Mouse (Mus musculus): Measurements from ENCODE around the gene Fgfr2.

Fgfr2 gene

GRCm38 (mm10) chr7:132263186-132263585 is 860.0 kb downstream of the Fgfr2 start:
- DNase-seq (ENCODE audit: low spot score) = no peak

- DNase-seq (ENCODE audit: low spot score) = no peak
These were observed 860.5 kb downstream of the Fgfr2 start for GRCm38 (mm10) chr7:132262696-132263095.

DNA sequence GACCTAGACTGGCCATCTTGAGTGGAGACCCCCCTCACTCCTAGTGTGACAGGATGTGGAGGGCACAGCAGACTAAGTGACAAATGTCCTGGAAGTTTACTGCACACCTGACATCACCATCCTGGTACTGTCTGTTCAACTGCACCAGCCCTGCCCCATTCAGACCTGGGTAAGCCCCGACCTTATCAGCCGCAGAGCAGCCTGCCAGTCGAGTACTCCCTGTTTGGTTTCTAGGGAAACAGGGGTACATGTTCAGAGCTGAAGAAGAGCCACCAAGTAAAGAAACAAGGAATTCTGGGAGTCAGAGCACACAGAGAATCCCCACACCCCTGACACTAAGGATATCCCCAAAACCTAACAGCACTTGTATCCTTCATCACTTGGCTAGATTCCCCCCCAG is 861.3 kb downstream of the Fgfr2 start:
- DNase-seq (ENCODE audit: low spot score) = no peak

GRCm38 (mm10) chr7:132260632-132261031 is 862.5 kb downstream of the Fgfr2 start:
- DNase-seq (ENCODE audit: low spot score) = no peak

- DNase-seq (ENCODE audit: low spot score) = peak; percentile 84
These were observed 864.3 kb downstream of the Fgfr2 start for GRCm38 (mm10) chr7:132258817-132259216.

DNA sequence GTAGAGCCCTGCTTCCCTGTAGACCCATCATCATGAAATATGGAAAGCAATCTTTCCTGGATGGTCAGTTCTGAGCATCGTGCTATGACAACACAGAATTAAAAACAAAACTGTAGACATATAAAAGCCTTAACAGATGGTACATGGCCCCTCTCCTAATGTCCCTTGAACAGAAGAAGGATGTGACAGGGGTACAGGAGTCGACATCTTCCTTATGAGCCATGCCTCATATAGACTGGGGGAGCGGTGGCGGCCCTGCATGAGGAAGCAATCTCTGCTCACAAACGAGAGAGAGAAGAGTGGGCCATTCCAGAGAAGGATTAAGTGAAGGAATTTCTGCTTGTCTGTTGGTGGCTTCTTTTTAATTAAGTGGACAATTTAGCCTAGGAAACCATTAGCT is 864.9 kb downstream of the Fgfr2 start:
- no peak for DNase-seq (ENCODE audit: low spot score)

DNA sequence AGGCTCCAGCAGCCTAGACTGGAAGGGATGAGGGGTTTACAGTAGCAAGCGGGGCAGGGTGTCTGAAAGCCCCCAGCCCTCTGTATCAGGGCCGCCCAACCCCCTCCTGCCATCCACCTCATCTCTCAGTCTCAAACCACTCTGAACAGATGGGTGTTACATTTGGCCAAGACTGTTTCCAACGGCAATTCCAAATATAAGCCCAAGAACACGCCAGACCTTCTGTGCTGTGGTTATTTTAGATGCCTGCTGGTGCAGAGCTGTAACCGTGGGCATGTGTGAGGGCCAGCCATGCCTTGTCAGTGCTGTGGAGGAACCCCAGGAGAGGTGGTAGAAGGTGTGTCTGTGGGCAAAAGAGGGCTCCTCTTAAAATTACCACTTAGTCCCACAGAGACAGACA is 869.6 kb downstream of the Fgfr2 start:
- no peak for DNase-seq (ENCODE audit: low spot score)

DNA sequence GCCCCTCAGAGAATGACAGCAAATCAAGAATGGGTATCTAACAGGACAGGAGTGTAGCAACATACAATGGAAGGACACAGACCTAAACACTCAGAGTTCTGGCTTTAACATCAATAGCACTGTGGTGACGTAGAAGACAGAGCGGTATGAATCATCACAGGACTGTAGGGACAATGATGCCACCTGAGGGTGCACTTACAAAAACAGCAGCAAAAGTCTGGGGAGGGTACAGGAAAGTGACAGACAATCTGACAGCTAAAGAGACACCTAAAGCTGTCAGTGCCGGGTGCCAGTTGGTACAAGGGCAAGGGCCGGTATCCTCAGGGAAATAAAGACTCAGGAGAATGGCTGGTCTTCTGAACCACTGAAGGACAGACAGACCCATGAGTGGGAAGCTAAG is 870.1 kb downstream of the Fgfr2 start:
- DNase-seq (ENCODE audit: low spot score) = no peak

- no peak for DNase-seq (ENCODE audit: low spot score)
These were observed 873.5 kb downstream of the Fgfr2 start for GRCm38 (mm10) chr7:132249563-132250119.

DNA sequence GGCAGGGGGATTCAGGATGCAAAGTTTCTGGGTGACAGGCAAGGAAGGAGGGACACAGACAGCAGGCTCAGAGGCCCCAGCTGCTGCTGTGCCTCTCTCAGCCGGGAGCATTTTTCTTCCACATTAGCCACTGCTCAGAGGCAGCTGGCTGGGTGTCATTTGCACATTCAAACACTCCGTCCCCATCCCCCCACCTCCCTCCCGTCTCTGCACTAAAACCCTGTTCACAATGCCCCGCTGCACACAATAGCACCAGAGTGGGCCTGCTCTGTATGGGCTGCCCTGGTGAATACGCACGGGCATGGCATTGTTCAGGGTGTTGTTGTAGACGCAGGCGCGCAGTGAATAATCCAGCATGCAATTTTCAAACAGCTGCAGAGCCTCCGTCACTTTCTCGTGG is 875.6 kb downstream of the Fgfr2 start:
- no peak for DNase-seq (ENCODE audit: low spot score)

DNA sequence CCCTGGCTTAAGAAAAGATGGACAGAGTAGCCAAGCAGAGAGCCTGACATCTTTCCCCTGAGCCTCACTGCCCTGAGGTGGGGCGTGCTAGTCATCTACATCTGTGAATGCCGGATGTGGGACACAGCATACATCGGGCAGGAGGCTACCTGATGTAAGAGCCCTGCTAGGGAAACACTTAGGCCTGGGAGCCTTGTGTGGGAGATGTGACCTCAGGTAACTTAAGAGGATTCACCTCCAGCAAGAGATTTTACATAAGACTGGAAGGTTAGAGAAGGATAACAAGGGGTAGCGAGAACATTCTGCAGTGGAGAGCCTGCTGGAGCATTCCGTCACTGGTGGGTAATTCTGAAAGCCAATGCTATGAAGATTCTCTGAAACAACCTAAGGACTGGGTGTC is 876.1 kb downstream of the Fgfr2 start:
- DNase-seq (ENCODE audit: low spot score) = no peak

DNA sequence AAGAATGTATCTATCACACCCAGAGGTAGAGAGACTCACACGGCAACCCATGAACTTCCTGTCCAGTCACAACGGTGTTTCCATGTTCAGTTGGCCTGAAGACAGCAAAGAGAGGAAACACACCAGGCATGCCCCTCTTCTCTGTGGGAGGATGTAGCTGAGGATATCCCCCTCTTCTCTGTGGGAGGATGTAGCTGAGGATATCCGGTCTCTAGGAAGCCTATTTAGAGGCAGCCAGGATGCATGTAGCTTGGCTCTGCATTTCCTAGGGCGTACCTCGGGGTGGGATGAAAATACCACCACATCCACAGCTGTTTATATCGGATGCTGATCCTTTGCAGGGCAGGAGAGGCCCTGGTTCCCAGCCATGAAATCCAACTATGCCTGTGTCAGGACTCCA is 877.4 kb downstream of the Fgfr2 start:
- no peak for DNase-seq (ENCODE audit: low spot score)

GRCm38 (mm10) chr7:132244637-132245036 is 878.5 kb downstream of the Fgfr2 start:
- no peak for DNase-seq (ENCODE audit: low spot score)

DNA sequence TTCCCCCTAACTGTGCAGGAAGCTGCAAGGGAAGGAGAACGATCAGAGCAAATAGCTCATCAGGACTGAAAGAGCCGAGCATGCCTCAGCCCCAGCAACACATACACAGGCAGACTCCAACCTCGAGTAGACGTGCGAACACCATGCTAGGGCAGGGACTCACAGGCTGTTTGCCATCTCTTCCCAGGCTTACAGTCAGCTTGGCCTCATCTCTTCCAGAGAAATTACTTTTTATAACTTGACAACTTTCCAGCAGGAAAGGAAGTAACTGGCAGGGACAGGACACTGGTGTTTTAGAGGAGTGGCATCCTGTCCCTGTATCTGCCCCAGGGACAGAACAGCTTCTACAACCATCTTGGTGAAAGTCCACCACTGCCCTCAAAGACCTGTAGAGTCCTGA is 879.9 kb downstream of the Fgfr2 start:
- no peak for DNase-seq (ENCODE audit: low spot score)

- DNase-seq (ENCODE audit: low spot score) = peak; percentile 72
These were observed 880.5 kb downstream of the Fgfr2 start for GRCm38 (mm10) chr7:132242617-132243141.

GRCm38 (mm10) chr7:132238921-132239320 is 884.2 kb downstream of the Fgfr2 start:
- no peak for DNase-seq (ENCODE audit: low spot score)

GRCm38 (mm10) chr7:132237191-132237590 is 886.0 kb downstream of the Fgfr2 start:
- DNase-seq (ENCODE audit: low spot score) = no peak

DNA sequence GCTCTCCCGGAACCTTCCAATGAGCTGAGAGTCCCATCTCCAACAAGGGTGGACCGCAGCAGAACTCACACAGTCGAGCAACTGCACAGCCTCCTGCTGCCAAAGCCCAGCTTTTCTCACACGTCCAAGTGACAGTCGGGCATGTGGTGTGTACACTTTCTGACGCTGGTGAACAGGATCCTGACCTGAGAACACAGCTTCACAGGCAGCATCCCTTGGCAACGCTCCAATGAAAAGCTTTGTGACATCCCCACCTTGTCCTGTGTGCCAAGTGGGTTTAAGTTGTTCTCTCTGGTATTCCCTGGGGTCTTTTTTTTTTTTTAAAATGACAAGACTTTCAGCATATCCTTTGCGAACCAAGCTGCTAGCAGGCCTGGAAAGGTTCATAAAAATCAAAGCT is 886.4 kb downstream of the Fgfr2 start:
- DNase-seq (ENCODE audit: low spot score) = no peak

GRCm38 (mm10) chr7:132234250-132234649 is 888.9 kb downstream of the Fgfr2 start:
- no peak for DNase-seq (ENCODE audit: low spot score)

DNA sequence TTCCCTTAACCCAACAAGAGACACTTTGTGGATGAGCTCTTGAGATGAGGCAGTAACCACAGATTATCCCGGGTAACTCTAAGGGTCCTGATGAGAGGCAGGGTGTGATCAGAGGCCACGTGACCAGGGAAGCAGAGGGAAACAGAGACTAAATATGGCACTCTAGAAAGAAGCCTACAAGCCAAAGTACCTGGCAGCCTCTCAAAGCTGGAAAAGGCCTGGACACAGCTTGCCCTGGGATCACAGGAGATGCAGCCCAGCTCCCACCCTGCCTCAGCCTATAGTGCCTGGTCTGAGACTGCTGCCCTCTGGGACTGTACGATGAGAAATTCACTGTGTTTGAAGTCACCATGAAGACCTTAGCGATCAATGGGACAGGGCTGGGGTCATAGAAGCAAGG is 889.4 kb downstream of the Fgfr2 start:
- no peak for DNase-seq (ENCODE audit: low spot score)

DNA sequence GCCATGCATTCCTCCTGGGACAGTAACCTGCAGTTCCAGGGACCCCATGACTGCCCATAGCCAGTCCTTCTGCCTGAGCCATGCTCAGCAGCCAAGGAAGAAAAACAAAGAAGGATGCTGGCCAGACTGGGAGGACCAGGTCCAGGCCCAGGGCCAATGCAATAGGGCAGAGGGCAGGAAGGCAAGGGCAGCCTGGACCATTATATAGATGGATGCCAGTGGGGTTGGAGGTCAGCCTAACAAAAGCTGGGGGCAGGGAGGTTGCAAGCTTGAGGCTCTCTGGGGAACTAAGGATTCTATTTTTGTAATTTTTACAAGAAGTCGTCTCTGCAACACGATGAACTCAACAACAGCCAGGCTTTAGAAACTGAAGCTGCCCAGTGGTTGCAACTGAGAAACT is 890.2 kb downstream of the Fgfr2 start:
- DNase-seq (ENCODE audit: low spot score) = peak; percentile 85

DNA sequence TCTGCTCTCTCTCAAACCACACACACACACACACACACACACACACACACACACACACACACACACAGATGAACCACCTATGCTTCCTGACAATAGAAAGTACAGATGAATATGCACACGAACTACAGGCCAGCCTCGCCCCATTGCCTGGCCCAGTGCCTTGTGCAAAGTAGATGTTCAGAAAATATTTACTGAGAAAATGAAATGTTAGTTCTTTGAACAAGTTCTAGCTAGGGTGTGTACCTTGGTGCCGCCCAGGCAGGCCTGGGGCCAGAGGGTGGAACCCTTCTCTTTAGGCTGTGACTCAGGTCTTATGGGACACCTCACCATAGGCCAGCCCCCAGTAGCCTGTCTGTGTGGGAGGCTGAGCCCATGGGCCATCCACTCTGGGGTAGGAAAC is 891.7 kb downstream of the Fgfr2 start:
- DNase-seq (ENCODE audit: low spot score) = no peak

GRCm38 (mm10) chr7:132230961-132231360 is 892.2 kb downstream of the Fgfr2 start:
- no peak for DNase-seq (ENCODE audit: low spot score)

GRCm38 (mm10) chr7:132227075-132227640 is 896.0 kb downstream of the Fgfr2 start:
- no peak for DNase-seq (ENCODE audit: low spot score)

Data from adipocyte (in vitro differentiated cells).